Mouse (Mus musculus) midbrain, postnatal 0 days (tissue): Measurements from ENCODE around the gene Agmat. TPM values are rescaled to one million over a fixed set of nuclear protein-coding genes. Genes with fewer than 3 reads are reported as not detected.

Experiments
- ATAC-seq: fragments of 200-750 bp; cut with Nextera tagmentation; 2 replicates; pipeline ENCODE4 v1.8.0; 2017; ENCODE audit warnings: moderate number of reproducible peaks, mild to moderate bottlenecking, moderate TSS enrichment, moderate library complexity; ENCODE audit not compliant: low FRiP score
- DNase-seq: peaks from one replicate; pipeline ENCODE4 v3.0.0-alpha.2; 2015; ENCODE audit warnings: low spot score
- H3K27ac ChIP-seq: fragments of 300-500 bp; sonication (generic); 2 replicates; pipeline ENCODE4 v1.5.1; 2014; ENCODE audit warnings: low read depth, mild to moderate bottlenecking, low read length, mixed read lengths
- H3K27me3 ChIP-seq: fragments of 300-500 bp; sonication (generic); 2 replicates; pipeline ENCODE4 v1.6.1; 2014; ENCODE audit warnings: low read length, control low read depth, mixed read lengths; ENCODE audit not compliant: insufficient read depth
- H3K36me3 ChIP-seq: fragments of 300-500 bp; sonication (generic); 2 replicates; pipeline ENCODE4 v1.6.1; 2014; ENCODE audit warnings: low read length, control low read depth, mixed read lengths; ENCODE audit not compliant: insufficient read depth
- H3K4me1 ChIP-seq: fragments of 300-500 bp; sonication (generic); 2 replicates; pipeline ENCODE4 v1.6.1; 2014; ENCODE audit warnings: mild to moderate bottlenecking, control low read depth, antibody characterized with exemption, low read length, mixed read lengths; ENCODE audit not compliant: insufficient read depth
- H3K4me2 ChIP-seq: fragments of 300-500 bp; sonication (generic); 2 replicates; pipeline ENCODE4 v1.6.1; 2014; ENCODE audit warnings: low read depth, mild to moderate bottlenecking, low read length, mixed read lengths; ENCODE audit not compliant: poor library complexity, severe bottlenecking
- H3K4me3 ChIP-seq: fragments of 300-500 bp; sonication (generic); 2 replicates; pipeline ENCODE4 v1.5.1; 2014; ENCODE audit warnings: low read depth, mild to moderate bottlenecking, low read length, moderate library complexity
- H3K9ac ChIP-seq: fragments of 300-500 bp; sonication (generic); replicated peaks from 2 replicates; pipeline ENCODE4 v1.6.1; 2014; ENCODE audit warnings: mild to moderate bottlenecking, low read length, moderate library complexity, mixed read lengths; ENCODE audit not compliant: poor library complexity, severe bottlenecking
- H3K9me3 ChIP-seq: fragments of 300-500 bp; sonication (generic); 2 replicates; pipeline ENCODE4 v1.6.1; 2016; ENCODE audit warnings: low read length, control low read depth
- CTCF ChIP-seq: IDR thresholded peaks from 2 replicates; pipeline ENCODE4 v1.5.1; 2016; ENCODE audit warnings: antibody characterized with exemption, mild to moderate bottlenecking
- WGBS: fragments of 180-500 bp; shearing (Covaris S2); extraction: QIAGEN DNeasy Blood & Tissue Kit; methylation state at CpG from one replicate; pipeline ENCODE4 v1.1.7; 2014; 5-methylcytosine and 5-hydroxymethylcytosine counted together
- polyA plus RNA-seq: library from polyadenylated mRNA; unstranded; fragments of >200 nt; fragmentation: Nextera tagmentation; extraction: Ambion mirVana; gene quantifications from 2 replicates; pipeline ENCODE4 v1.2.1, GENCODE M21; 2015
- total RNA-seq: library from RNA; depleted of rRNA; stranded (reverse); fragments of >200 nt; gene quantifications from 2 replicates; pipeline ENCODE4 v1.2.3, GENCODE M21; 2014

Agmat gene
- total and polyA plus RNA-seq, 2 experiments from 2014 or later: not detected

- Histone ChIP-seq H3K9ac (no peak overlapping the region), H3K4me1 (no peaks in the 10 kb centered on the region), H3K27me3 (no peaks in the 10 kb centered on the region), H3K4me3 (no peak overlapping the region), H3K27ac (no peak overlapping the region), H3K36me3 (peaks cover 21% of the 10 kb centered on the region), H3K9me3 (no peaks in the 10 kb centered on the region), H3K4me2 (no peak overlapping the region)
- DNase-seq (no peak), ATAC-seq (no peak)
- 79% methylated on average over 5 of the region's 5 CpGs for WGBS
- TF ChIP-seq CTCF: no peak
These were observed 32.8 kb upstream of the Agmat start for GRCm38 (mm10) chr4:141713598-141714142.

DNA sequence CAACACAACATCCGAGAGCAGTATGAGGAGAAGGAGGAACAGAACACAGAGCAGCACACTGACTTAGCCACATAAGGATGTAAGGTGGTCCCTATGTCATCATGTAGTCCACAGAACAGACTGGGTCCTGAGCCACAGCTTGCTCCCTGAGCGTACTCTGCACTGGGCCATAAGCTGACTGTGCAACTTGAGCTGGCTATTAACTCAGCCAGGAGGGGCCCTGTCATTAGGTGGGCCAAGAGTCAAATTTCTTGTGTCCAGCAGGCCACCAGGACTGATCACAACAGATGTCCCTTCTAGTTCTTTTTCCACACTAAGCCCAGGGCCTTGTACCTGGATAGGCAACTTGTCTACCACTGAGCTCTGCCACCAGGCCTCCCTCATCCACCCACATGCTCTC, 31.4 kb upstream of the Agmat start:
- Histone ChIP-seq H3K4me2 (no peak overlapping the region), H3K27ac (no peak overlapping the region), H3K27me3 (no peaks in the 10 kb centered on the region), H3K9ac (no peak overlapping the region), H3K36me3 (peaks cover 13% of the 10 kb centered on the region), H3K4me1 (no peaks in the 10 kb centered on the region), H3K4me3 (no peak overlapping the region), H3K9me3 (no peaks in the 10 kb centered on the region)
- ATAC-seq (no peak), DNase-seq (peak; percentile 13)
- 86% methylated on average over 2 of the region's 2 CpGs for WGBS
- no peak for TF ChIP-seq CTCF

DNA sequence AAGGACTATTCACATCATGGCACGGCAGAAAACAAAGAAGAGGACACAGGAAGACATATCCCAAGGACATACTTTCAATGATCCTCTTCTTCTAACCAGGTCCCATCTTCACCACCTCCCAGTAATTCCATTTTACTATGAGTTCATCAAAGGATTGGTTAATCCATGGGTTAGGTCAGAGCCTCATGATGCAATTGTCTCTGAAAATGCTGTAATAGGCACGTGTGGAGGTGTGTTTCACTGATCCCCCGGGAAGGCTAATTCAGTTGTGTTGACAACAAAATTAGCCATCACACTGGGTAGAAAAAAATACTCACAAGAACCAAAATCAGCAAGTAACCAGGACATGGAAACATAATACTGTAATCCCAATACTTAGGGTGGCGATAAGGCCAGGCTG, 28.8 kb upstream of the Agmat start:
- Histone ChIP-seq H3K9ac (no peak overlapping the region), H3K4me2 (no peak overlapping the region), H3K27ac (no peak overlapping the region), H3K4me1 (peaks cover 12% of the 10 kb centered on the region; the same call in 1 of the 2 replicates), H3K27me3 (no peaks in the 10 kb centered on the region), H3K36me3 (peaks cover 7% of the 10 kb centered on the region), H3K9me3 (no peaks in the 10 kb centered on the region), H3K4me3 (no peak overlapping the region)
- TF ChIP-seq CTCF: no peak
- no peak for DNase-seq
- no peak for ATAC-seq
- WGBS: 90% methylated on average over 4 of the region's 4 CpGs

DNA sequence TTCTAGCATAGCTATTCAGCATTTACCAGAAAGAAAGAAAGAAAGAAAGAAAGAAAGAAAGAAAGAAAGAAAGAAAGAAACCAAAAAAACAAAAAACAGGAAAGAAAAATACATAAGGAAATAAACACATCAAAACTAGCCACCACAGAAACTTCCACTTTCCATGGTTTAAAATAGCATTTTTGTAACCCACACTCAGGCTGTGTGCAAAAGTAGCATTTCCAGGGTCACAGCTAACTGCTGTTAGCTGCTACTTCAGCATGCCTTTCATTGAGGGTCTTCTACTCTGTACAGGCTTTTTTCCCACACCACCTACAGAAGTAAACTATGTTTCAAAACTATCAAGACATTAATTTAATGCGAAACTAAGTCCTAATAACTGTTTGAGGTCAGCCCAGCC, 27.2 kb upstream of the Agmat start:
- no peaks in the 10 kb centered on the region for H3K36me3 ChIP-seq
- H3K27me3 ChIP-seq: no peaks in the 10 kb centered on the region
- 88% methylated on average over 1 of the region's 1 CpGs for WGBS
- H3K9me3 ChIP-seq: no peaks in the 10 kb centered on the region
- no peak overlapping the region for H3K4me3 ChIP-seq
- H3K4me2 ChIP-seq: no peak overlapping the region
- H3K9ac ChIP-seq: no peak overlapping the region
- H3K4me1 ChIP-seq: peaks cover 12% of the 10 kb centered on the region; the same call in 1 of the 2 replicates
- DNase-seq: no peak
- TF ChIP-seq CTCF: no peak
- ATAC-seq: no peak
- no peak overlapping the region for H3K27ac ChIP-seq

DNA sequence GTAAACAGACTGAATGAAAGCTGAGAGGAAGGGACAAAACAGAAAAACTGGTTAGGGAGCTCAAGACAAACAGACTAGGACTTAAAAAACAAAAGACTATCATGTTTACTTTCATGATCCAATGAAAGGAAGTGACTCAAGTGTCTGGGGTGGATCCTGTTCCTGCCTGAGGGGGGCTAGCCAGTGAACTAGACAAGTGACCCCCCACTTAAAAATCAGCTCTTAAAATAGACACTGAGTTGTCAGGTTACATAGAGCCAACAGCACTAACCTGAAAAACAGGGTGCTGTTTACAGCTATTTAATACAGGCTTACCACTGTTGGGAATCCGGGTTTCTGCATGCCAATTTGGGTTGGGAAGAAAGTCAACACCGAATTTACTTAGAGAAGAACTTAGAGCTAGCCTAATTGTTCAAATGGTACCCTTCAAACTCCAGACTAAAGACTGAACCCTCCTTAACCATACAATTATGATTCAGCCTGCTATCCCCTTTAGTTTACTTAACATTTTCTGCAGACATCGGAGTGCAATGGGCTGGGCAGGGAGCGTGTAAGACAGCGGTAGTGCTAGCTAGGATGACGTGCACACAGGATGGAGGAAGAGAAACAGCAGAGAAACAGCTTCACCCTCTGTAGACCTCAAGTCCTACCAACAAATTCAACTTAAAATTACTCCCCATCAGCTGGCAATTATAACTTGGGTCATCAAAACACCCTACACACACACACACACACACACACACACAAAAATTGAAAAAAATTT, 25.5 kb upstream of the Agmat start:
- Histone ChIP-seq H3K36me3 (no peaks in the 10 kb centered on the region), H3K9me3 (no peaks in the 10 kb centered on the region), H3K4me2 (no peak overlapping the region), H3K9ac (no peak overlapping the region), H3K27ac (no peak overlapping the region), H3K4me1 (peaks cover 12% of the 10 kb centered on the region; the same call in 1 of the 2 replicates), H3K27me3 (no peaks in the 10 kb centered on the region), H3K4me3 (no peak overlapping the region)
- TF ChIP-seq CTCF: no peak
- DNase-seq (no peak), ATAC-seq (no peak)
- 77% methylated on average over 6 of the region's 6 CpGs for WGBS

- H3K36me3 ChIP-seq: no peaks in the 10 kb centered on the region
- no peaks in the 10 kb centered on the region for H3K9me3 ChIP-seq
- no peak for DNase-seq
- H3K4me3 ChIP-seq: peak overlapping the region; percentile 99; the same call in 1 of the 2 replicates
- peaks cover 12% of the 10 kb centered on the region; the same call in 1 of the 2 replicates for H3K4me1 ChIP-seq
- no peak overlapping the region for H3K27ac ChIP-seq
- H3K9ac ChIP-seq: no peak overlapping the region
- TF ChIP-seq CTCF: no peak
- peak overlapping the region; percentile 86 for H3K4me2 ChIP-seq
- WGBS: 78% methylated on average over 6 of the region's 6 CpGs
- H3K27me3 ChIP-seq: no peaks in the 10 kb centered on the region
- ATAC-seq: no peak
These were observed 24.5 kb upstream of the Agmat start for GRCm38 (mm10) chr4:141721961-141722360.
